Mouse (Mus musculus) midbrain, embryonic 11.5 days (tissue): ENCODE measurements around the gene Chid1. TPM values are rescaled to one million over a fixed set of nuclear protein-coding genes. Genes with fewer than 3 reads are reported as not detected.

Source experiments
- ATAC-seq: fragments of 200-750 bp; cut with Nextera tagmentation; 2 replicates; pipeline ENCODE4 v1.8.0; 2017; ENCODE audit warnings: moderate TSS enrichment, moderate library complexity; ENCODE audit not compliant: low FRiP score
- DNase-seq: peaks from one replicate; pipeline ENCODE4 v3.0.0; 2015; ENCODE audit warnings: low spot score; ENCODE audit errors: missing footprints
- H3K27ac ChIP-seq: fragments of 300-500 bp; sonication (generic); 2 replicates; pipeline ENCODE4 v1.5.1; 2014; ENCODE audit warnings: low read depth, low read length
- H3K27me3 ChIP-seq: fragments of 300-500 bp; sonication (generic); 2 replicates; pipeline ENCODE4 v1.6.1; 2014; ENCODE audit warnings: mild to moderate bottlenecking, low read length, moderate library complexity, mixed read lengths; ENCODE audit not compliant: control insufficient read depth, insufficient read depth
- H3K36me3 ChIP-seq: fragments of 300-500 bp; sonication (generic); 2 replicates; pipeline ENCODE4 v1.6.1; 2014; ENCODE audit warnings: mild to moderate bottlenecking, low read length, moderate library complexity, mixed read lengths; ENCODE audit not compliant: control insufficient read depth, insufficient read depth
- H3K4me1 ChIP-seq: fragments of 300-500 bp; sonication (generic); 2 replicates; pipeline ENCODE4 v1.6.1; 2014; ENCODE audit warnings: low read length; ENCODE audit not compliant: control insufficient read depth, insufficient read depth
- H3K4me2 ChIP-seq: fragments of 300-500 bp; sonication (generic); 2 replicates; pipeline ENCODE4 v1.6.1; 2014; ENCODE audit warnings: mild to moderate bottlenecking, moderate library complexity
- H3K4me3 ChIP-seq: fragments of 300-500 bp; sonication (generic); 2 replicates; pipeline ENCODE4 v1.5.1; 2014; ENCODE audit warnings: low read depth, low read length
- H3K9ac ChIP-seq: fragments of 300-500 bp; sonication (generic); 2 replicates; pipeline ENCODE4 v1.6.1; 2014; ENCODE audit warnings: low read length
- H3K9me3 ChIP-seq: fragments of 300-500 bp; sonication (generic); 2 replicates; pipeline ENCODE4 v1.6.1; 2016; ENCODE audit warnings: low read length; ENCODE audit not compliant: control insufficient read depth
- WGBS: fragments of 180-500 bp; shearing (Covaris S2); extraction: QIAGEN DNeasy Blood & Tissue Kit; methylation state at CpG from one replicate; pipeline ENCODE4 v1.1.7; 2014; 5-methylcytosine and 5-hydroxymethylcytosine counted together
- polyA plus RNA-seq: library from polyadenylated mRNA; unstranded; fragments of >200 nt; fragmentation: Nextera tagmentation; extraction: Ambion mirVana; gene quantifications from 2 replicates; pipeline ENCODE4 v1.2.1, GENCODE M21; 2014

The Chid1 gene
- polyA plus RNA-seq, 1 experiment from 2014 or later, result 23.3 TPM

- Histone ChIP-seq H3K9ac (no peak overlapping the region), H3K4me3 (no peak overlapping the region), H3K9me3 (no peaks in the 10 kb centered on the region), H3K4me1 (peaks cover 14% of the 10 kb centered on the region), H3K27me3 (no peaks in the 10 kb centered on the region; the same call in 1 of the 2 replicates), H3K4me2 (no peak overlapping the region), H3K36me3 (no peaks in the 10 kb centered on the region), H3K27ac (no peak overlapping the region)
- DNase-seq (no peak), ATAC-seq (no peak)
- 79% methylated on average over 4 of the region's 4 CpGs for WGBS
These were observed 2.0 kb upstream of the Chid1 start for GRCm38 (mm10) chr7:141541681-141542080.

DNA sequence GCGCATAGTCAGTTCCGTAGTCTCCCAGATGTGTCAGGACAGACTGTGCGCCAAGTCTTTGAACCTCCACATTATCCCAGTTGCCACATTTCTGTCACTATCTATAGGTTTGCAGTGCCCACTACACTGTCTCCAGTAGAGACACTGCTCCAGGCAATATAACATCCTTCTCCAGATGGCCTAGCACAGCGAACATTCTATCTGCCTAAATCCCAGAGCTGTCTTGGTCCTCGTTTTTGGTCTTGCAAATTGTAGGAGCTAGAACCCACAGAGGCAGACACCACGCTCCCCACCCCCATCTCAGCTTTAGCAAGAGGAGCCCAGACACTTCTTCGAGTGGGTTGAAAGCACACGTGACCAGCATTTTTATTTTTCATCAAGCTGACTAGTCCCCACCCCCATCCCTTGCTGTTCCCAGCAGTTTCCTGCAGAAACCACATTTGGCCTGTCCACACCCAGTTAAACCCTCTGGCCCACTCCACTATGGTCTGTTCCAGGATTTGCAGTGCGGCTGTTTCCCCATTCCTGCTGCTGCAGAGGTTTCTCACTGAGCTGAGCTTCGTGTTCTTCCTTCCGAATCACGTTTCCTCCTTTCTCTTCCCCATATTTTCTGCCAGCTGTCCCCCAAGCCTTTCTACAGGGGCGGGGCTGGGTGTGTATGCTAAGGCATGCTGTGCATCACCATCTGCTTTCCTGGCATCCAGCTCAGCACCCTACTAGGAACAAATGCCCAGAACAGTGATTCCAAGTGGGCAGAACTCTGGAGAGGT lies 840 bp upstream of the Chid1 start:
- Histone ChIP-seq H3K36me3 (no peaks in the 10 kb centered on the region), H3K9me3 (no peaks in the 10 kb centered on the region), H3K4me3 (peak overlapping the region; percentile 72), H3K9ac (peak overlapping the region; percentile 77), H3K4me2 (peak overlapping the region; percentile 93), H3K4me1 (peaks cover 14% of the 10 kb centered on the region), H3K27me3 (no peaks in the 10 kb centered on the region; the same call in 1 of the 2 replicates), H3K27ac (no peak overlapping the region)
- 72% methylated on average over 13 of the region's 13 CpGs for WGBS
- no peak for DNase-seq
- peak; percentile 46; the same call in 1 of the 2 replicates for ATAC-seq

GRCm38 (mm10) chr7:141538852-141539555 lies 653 bp downstream of the Chid1 start:
- Histone ChIP-seq H3K4me2 (peak overlapping the region; percentile 93), H3K27me3 (no peaks in the 10 kb centered on the region; the same call in 1 of the 2 replicates), H3K36me3 (no peaks in the 10 kb centered on the region), H3K9ac (peak overlapping the region; percentile 77), H3K4me1 (peaks cover 14% of the 10 kb centered on the region), H3K4me3 (peak overlapping the region; percentile 72), H3K27ac (no peak overlapping the region), H3K9me3 (no peaks in the 10 kb centered on the region)
- DNase-seq (no peak), ATAC-seq (no peak; the same call in 1 of the 2 replicates)
- 17% methylated on average over 18 of the region's 18 CpGs for WGBS

DNA sequence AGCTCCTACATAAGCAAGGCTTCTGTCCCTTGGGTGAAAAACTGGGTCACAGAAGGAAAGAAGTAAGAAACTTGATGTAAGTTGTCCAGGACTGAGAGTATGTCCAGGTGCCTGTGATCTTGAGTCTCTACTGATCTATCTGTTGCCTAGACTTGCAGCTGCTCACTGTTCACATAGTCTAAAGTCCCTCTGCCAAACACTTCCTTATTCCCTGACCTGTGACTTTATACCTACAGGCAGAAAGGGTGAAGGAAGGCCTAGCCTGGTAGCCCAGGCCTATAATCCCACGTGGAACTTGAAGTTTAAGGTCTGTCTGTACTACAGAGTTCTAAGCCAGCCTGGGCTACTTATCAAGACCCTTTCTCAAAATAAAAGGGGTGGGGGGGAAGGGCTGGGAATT lies 4.1 kb downstream of the Chid1 start:
- Histone ChIP-seq H3K27ac (no peak overlapping the region), H3K4me2 (no peak overlapping the region), H3K4me1 (peaks cover 14% of the 10 kb centered on the region), H3K27me3 (no peaks in the 10 kb centered on the region), H3K36me3 (no peaks in the 10 kb centered on the region), H3K4me3 (no peak overlapping the region), H3K9ac (no peak overlapping the region), H3K9me3 (no peaks in the 10 kb centered on the region)
- ATAC-seq (no peak), DNase-seq (no peak)
- 55% methylated on average over 1 of the region's 1 CpGs for WGBS

DNA sequence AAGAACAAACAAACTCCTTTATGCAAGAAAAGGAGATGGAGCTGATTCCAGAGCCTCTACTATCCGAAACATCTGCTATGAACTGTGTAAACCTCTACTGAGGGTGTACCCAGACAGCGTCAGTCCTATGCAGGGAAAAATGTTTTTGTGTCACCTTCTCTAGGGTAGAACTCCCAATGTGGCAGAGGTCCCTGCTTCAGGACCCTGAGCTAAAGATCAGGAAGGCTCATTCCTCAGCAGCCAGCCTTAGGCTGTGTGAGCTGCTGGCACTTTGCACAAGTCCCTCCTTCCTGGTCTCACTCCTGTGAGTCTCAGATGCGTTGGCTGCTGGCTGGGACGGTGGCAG lies 14.1 kb downstream of the Chid1 start:
- H3K27me3 ChIP-seq, result no peaks in the 10 kb centered on the region
- H3K36me3 ChIP-seq, result no peaks in the 10 kb centered on the region
- H3K27ac ChIP-seq, result no peak overlapping the region
- H3K4me2 ChIP-seq, result no peak overlapping the region
- no peaks in the 10 kb centered on the region for H3K4me1 ChIP-seq
- H3K9ac ChIP-seq, result 0 out of 2 replicates have a peak overlapping the region, but pooled peaks have one; percentile 4
- no peak overlapping the region for H3K4me3 ChIP-seq
- DNase-seq, result no peak
- peak; percentile 22; the same call in 1 of the 2 replicates for ATAC-seq
- 88% methylated on average over 4 of the region's 4 CpGs for WGBS
- no peaks in the 10 kb centered on the region for H3K9me3 ChIP-seq

- DNase-seq (peak; percentile 95), ATAC-seq (peak; percentile 81)
- Histone ChIP-seq H3K9me3 (no peaks in the 10 kb centered on the region), H3K9ac (no peak overlapping the region), H3K4me3 (no peak overlapping the region), H3K27me3 (no peaks in the 10 kb centered on the region), H3K27ac (no peak overlapping the region), H3K36me3 (no peaks in the 10 kb centered on the region), H3K4me1 (no peaks in the 10 kb centered on the region), H3K4me2 (no peak overlapping the region)
- 63% methylated on average over 6 of the region's 6 CpGs for whole genome bisulfite sequencing
These were observed 14.7 kb downstream of the Chid1 start for GRCm38 (mm10) chr7:141524760-141525579.

- no peak for DNase-seq
- Histone ChIP-seq H3K27me3 (no peaks in the 10 kb centered on the region), H3K27ac (no peak overlapping the region), H3K9me3 (no peaks in the 10 kb centered on the region), H3K4me3 (no peak overlapping the region), H3K4me2 (no peak overlapping the region), H3K9ac (no peak overlapping the region), H3K36me3 (no peaks in the 10 kb centered on the region), H3K4me1 (no peaks in the 10 kb centered on the region)
- no peak for ATAC-seq
- WGBS, result 91% methylated on average over 4 of the region's 4 CpGs
These were observed 15.4 kb downstream of the Chid1 start for GRCm38 (mm10) chr7:141524271-141524670.

GRCm38 (mm10) chr7:141523007-141523406 lies 16.6 kb downstream of the Chid1 start:
- H3K4me1 ChIP-seq, result no peaks in the 10 kb centered on the region
- H3K9ac ChIP-seq, result no peak overlapping the region
- no peak overlapping the region for H3K27ac ChIP-seq
- ATAC-seq (no peak), DNase-seq (no peak)
- H3K4me2 ChIP-seq, result no peak overlapping the region
- H3K36me3 ChIP-seq, result no peaks in the 10 kb centered on the region
- H3K27me3 ChIP-seq, result no peaks in the 10 kb centered on the region
- H3K4me3 ChIP-seq, result no peak overlapping the region
- no peaks in the 10 kb centered on the region for H3K9me3 ChIP-seq
- WGBS, result 58% methylated on average over 4 of the region's 4 CpGs
